Mouse (Mus musculus) hindbrain, postnatal 0 days (tissue): ENCODE measurements at regions not wholly inside any gene's neighbourhood (a gene's known extent, or its start where the extent isn't known, plus 50 kb on each side); places are given as distances from the start of the nearest gene placed in this dataset.

Source experiments
- ATAC-seq: fragments of 200-750 bp; cut with Nextera tagmentation; 2 replicates; pipeline ENCODE4 v1.8.0; 2017; ENCODE audit warnings: mild to moderate bottlenecking, moderate TSS enrichment, moderate library complexity
- DNase-seq: peaks from one replicate; pipeline ENCODE4 v3.0.0-alpha.2; 2015; ENCODE audit warnings: low spot score
- H3K27ac ChIP-seq: fragments of 300-500 bp; sonication (generic); 2 replicates; pipeline ENCODE4 v1.5.1; 2014; ENCODE audit warnings: mild to moderate bottlenecking
- H3K27me3 ChIP-seq: fragments of 300-500 bp; sonication (generic); 2 replicates; pipeline ENCODE4 v1.6.1; 2014; ENCODE audit warnings: low read length, mixed read lengths; ENCODE audit not compliant: insufficient read depth
- H3K36me3 ChIP-seq: fragments of 300-500 bp; sonication (generic); 2 replicates; pipeline ENCODE4 v1.6.1; 2014; ENCODE audit warnings: low read length, mixed read lengths; ENCODE audit not compliant: insufficient read depth
- H3K4me1 ChIP-seq: fragments of 300-500 bp; sonication (generic); 2 replicates; pipeline ENCODE4 v1.6.1; 2014; ENCODE audit warnings: antibody characterized with exemption, low read length, mixed read lengths; ENCODE audit not compliant: insufficient read depth
- H3K4me2 ChIP-seq: fragments of 300-500 bp; sonication (generic); 2 replicates; pipeline ENCODE4 v1.6.1; 2014; ENCODE audit warnings: low read depth, mild to moderate bottlenecking, low read length, moderate library complexity, mixed read lengths
- H3K4me3 ChIP-seq: fragments of 300-500 bp; sonication (generic); 2 replicates; pipeline ENCODE4 v1.5.1; 2014; ENCODE audit warnings: low read length
- H3K9ac ChIP-seq: fragments of 300-500 bp; sonication (generic); replicated peaks from 2 replicates; pipeline ENCODE4 v1.6.1; 2014; ENCODE audit warnings: mild to moderate bottlenecking, low read length, moderate library complexity, mixed read lengths
- H3K9me3 ChIP-seq: fragments of 300-500 bp; sonication (generic); 2 replicates; pipeline ENCODE4 v1.6.1; 2016; ENCODE audit warnings: low read length, mixed read lengths
- CTCF ChIP-seq: IDR thresholded peaks from 2 replicates; pipeline ENCODE4 v1.5.1; 2016; ENCODE audit warnings: antibody characterized with exemption, control low read depth, low read depth
- WGBS: fragments of 180-500 bp; shearing (Covaris S2); extraction: QIAGEN DNeasy Blood & Tissue Kit; methylation state at CpG from one replicate; pipeline ENCODE4 v1.1.7; 2014; 5-methylcytosine and 5-hydroxymethylcytosine counted together

- ATAC-seq: no peak
- no peaks in the 10 kb centered on the region for H3K4me1 ChIP-seq
- H3K4me2 ChIP-seq: no peak overlapping the region
- TF ChIP-seq CTCF: no peak
- no peak for DNase-seq
- WGBS: 66% methylated on average over 6 of the region's 6 CpGs
- H3K27ac ChIP-seq: no peak overlapping the region
- no peaks in the 10 kb centered on the region for H3K36me3 ChIP-seq
- no peaks in the 10 kb centered on the region for H3K9me3 ChIP-seq
- no peak overlapping the region for H3K9ac ChIP-seq
- H3K4me3 ChIP-seq: no peak overlapping the region
- no peaks in the 10 kb centered on the region for H3K27me3 ChIP-seq
Measured at GRCm38 (mm10) chr2:131750679-131751078, 108.9 kb downstream of the Erv3 start.

- H3K9me3 ChIP-seq: no peaks in the 10 kb centered on the region
- DNase-seq: no peak
- no peaks in the 10 kb centered on the region for H3K36me3 ChIP-seq
- no peak overlapping the region for H3K4me2 ChIP-seq
- 74% methylated on average over 4 of the region's 4 CpGs for WGBS
- no peak for ATAC-seq
- H3K4me1 ChIP-seq: no peaks in the 10 kb centered on the region
- no peak overlapping the region for H3K9ac ChIP-seq
- TF ChIP-seq CTCF: no peak
- H3K27ac ChIP-seq: no peak overlapping the region
- H3K27me3 ChIP-seq: no peaks in the 10 kb centered on the region
- H3K4me3 ChIP-seq: no peak overlapping the region
Measured at GRCm38 (mm10) chr2:131750206-131750605, 109.3 kb downstream of the Erv3 start.

- Histone ChIP-seq H3K27ac (no peak overlapping the region), H3K4me1 (no peaks in the 10 kb centered on the region), H3K4me2 (no peak overlapping the region), H3K36me3 (no peaks in the 10 kb centered on the region), H3K9ac (no peak overlapping the region), H3K27me3 (no peaks in the 10 kb centered on the region), H3K4me3 (no peak overlapping the region), H3K9me3 (no peaks in the 10 kb centered on the region)
- DNase-seq (no peak), ATAC-seq (no peak)
- TF ChIP-seq CTCF: no peak
- 81% methylated on average over 3 of the region's 3 CpGs for WGBS
Measured at GRCm38 (mm10) chr2:131749746-131750145, 109.8 kb downstream of the Erv3 start.

GRCm38 (mm10) chr2:131748791-131749190, 110.8 kb downstream of the Erv3 start:
- no peak for TF ChIP-seq CTCF
- Histone ChIP-seq H3K36me3 (no peaks in the 10 kb centered on the region), H3K9me3 (no peaks in the 10 kb centered on the region), H3K27ac (no peak overlapping the region), H3K4me3 (no peak overlapping the region), H3K4me2 (no peak overlapping the region), H3K4me1 (no peaks in the 10 kb centered on the region), H3K9ac (no peak overlapping the region), H3K27me3 (no peaks in the 10 kb centered on the region)
- DNase-seq (no peak), ATAC-seq (no peak)
- WGBS: 29% methylated on average over 10 of the region's 10 CpGs

GRCm38 (mm10) chr2:131747707-131748106, 111.8 kb downstream of the Erv3 start:
- no peak for TF ChIP-seq CTCF
- H3K9ac ChIP-seq: no peak overlapping the region
- H3K27me3 ChIP-seq: no peaks in the 10 kb centered on the region
- H3K27ac ChIP-seq: no peak overlapping the region
- H3K4me2 ChIP-seq: no peak overlapping the region
- H3K9me3 ChIP-seq: no peaks in the 10 kb centered on the region
- WGBS: 89% methylated on average over 4 of the region's 4 CpGs
- H3K4me1 ChIP-seq: no peaks in the 10 kb centered on the region
- H3K36me3 ChIP-seq: no peaks in the 10 kb centered on the region
- H3K4me3 ChIP-seq: no peak overlapping the region
- DNase-seq: no peak
- no peak for ATAC-seq

GRCm38 (mm10) chr2:131745381-131745895, 114.1 kb downstream of the Erv3 start:
- H3K9ac ChIP-seq: no peak overlapping the region
- ATAC-seq: no peak
- H3K27me3 ChIP-seq: no peaks in the 10 kb centered on the region
- no peaks in the 10 kb centered on the region for H3K9me3 ChIP-seq
- 86% methylated on average over 5 of the region's 5 CpGs for WGBS
- H3K4me2 ChIP-seq: no peak overlapping the region
- no peak overlapping the region for H3K27ac ChIP-seq
- no peaks in the 10 kb centered on the region for H3K4me1 ChIP-seq
- no peak overlapping the region for H3K4me3 ChIP-seq
- no peaks in the 10 kb centered on the region for H3K36me3 ChIP-seq
- DNase-seq: no peak
- TF ChIP-seq CTCF: no peak

- no peak overlapping the region for H3K9ac ChIP-seq
- no peak overlapping the region for H3K4me3 ChIP-seq
- H3K27me3 ChIP-seq: no peaks in the 10 kb centered on the region
- H3K36me3 ChIP-seq: no peaks in the 10 kb centered on the region
- DNase-seq (no peak), ATAC-seq (no peak)
- WGBS: 82% methylated on average over 9 of the region's 9 CpGs
- H3K4me1 ChIP-seq: no peaks in the 10 kb centered on the region
- no peak for TF ChIP-seq CTCF
- H3K27ac ChIP-seq: no peak overlapping the region
- no peaks in the 10 kb centered on the region for H3K9me3 ChIP-seq
- H3K4me2 ChIP-seq: no peak overlapping the region
Measured at GRCm38 (mm10) chr2:131744957-131745356, 114.6 kb downstream of the Erv3 start.
